Mouse (Mus musculus) ES-E14 (cell line): ENCODE results near the gene Tmed9. TPM values are rescaled to one million over a fixed set of nuclear protein-coding genes. Genes with fewer than 3 reads are reported as not detected.

Experiments
- DNase-seq: peaks from one replicate; pipeline ENCODE4 v3.0.0-alpha.2; 2013; ENCODE audit warnings: low read depth, low spot score
- H3K27ac ChIP-seq: 2 replicates; pipeline ENCODE4 v1.5.1; 2012; ENCODE audit warnings: low read depth, mild to moderate bottlenecking, low read length, moderate library complexity, mixed read lengths; ENCODE audit not compliant: poor library complexity, insufficient read depth, severe bottlenecking
- H3K36me3 ChIP-seq: 2 replicates; pipeline ENCODE4 v1.6.1; 2012; ENCODE audit warnings: mild to moderate bottlenecking, low read length, moderate library complexity, mixed read lengths; ENCODE audit not compliant: control insufficient read depth, poor library complexity, insufficient read depth, severe bottlenecking
- H3K4me1 ChIP-seq, 2 experiments: fragments of 150-350 bp in 1 of 2; sonication (generic) in 1 of 2; 2 replicates each; pipeline ENCODE4 v1.6.1; 2012; ENCODE audit warnings: low read length in 2 of 2, mild to moderate bottlenecking in 1 of 2, mixed read lengths in 1 of 2; ENCODE audit not compliant: control insufficient read depth in 2 of 2, insufficient read depth in 2 of 2, poor library complexity in 1 of 2
- H3K4me3 ChIP-seq, 2 experiments: fragments of 150-350 bp in 1 of 2; sonication (generic) in 1 of 2; 2 replicates each; pipeline ENCODE4 v1.5.1; 2012; ENCODE audit warnings: low read length in 2 of 2, low read depth in 1 of 2, mild to moderate bottlenecking in 1 of 2, mixed read lengths in 1 of 2; ENCODE audit not compliant: insufficient read depth in 1 of 2, poor library complexity in 1 of 2, severe bottlenecking in 1 of 2
- H3K9ac ChIP-seq: 2 replicates; pipeline ENCODE4 v1.6.1; 2012; ENCODE audit warnings: low read depth, mild to moderate bottlenecking, low read length, mixed read lengths; ENCODE audit not compliant: poor library complexity, insufficient read depth, severe bottlenecking
- H3K9me3 ChIP-seq: fragments of 150-350 bp; sonication (generic); 2 replicates; pipeline ENCODE4 v1.6.1; 2012; ENCODE audit warnings: low read depth, mild to moderate bottlenecking, low read length; ENCODE audit not compliant: control insufficient read depth, insufficient read depth
- CHD2 ChIP-seq: IDR thresholded peaks from 2 replicates; pipeline ENCODE4 v1.6.1; 2014; ENCODE audit warnings: mild to moderate bottlenecking, low read depth, low read length, inconsistent platforms
- HCFC1 ChIP-seq: IDR thresholded peaks from 2 replicates; pipeline ENCODE4 v1.6.1; 2012; ENCODE audit warnings: low read length, inconsistent platforms, borderline replicate concordance; ENCODE audit not compliant: insufficient read depth
- MAFK ChIP-seq: IDR thresholded peaks from 2 replicates; pipeline ENCODE4 v1.6.1; 2014; ENCODE audit warnings: mild to moderate bottlenecking, low read depth, low read length, inconsistent platforms; ENCODE audit not compliant: insufficient read depth
- ZC3H11A ChIP-seq: IDR thresholded peaks from 2 replicates; pipeline ENCODE4 v1.6.1; 2012; ENCODE audit warnings: low read depth, mild to moderate bottlenecking, inconsistent platforms, low read length, borderline replicate concordance
- ZNF384 ChIP-seq: IDR thresholded peaks from 2 replicates; pipeline ENCODE4 v1.6.1; 2012; ENCODE audit warnings: low read depth, low read length, inconsistent platforms
- in situ Hi-C, 2 experiments: fragments of 600-800 bp; cut with MboI; formaldehyde crosslinking; loops; one replicate each; pipeline ENCODE4 v1.15.1; 2025; ENCODE audit warnings: low sequenced_read_pairs in 2 of 2, inconsistent platforms in 1 of 2; ENCODE audit not compliant: unreplicated experiment in 2 of 2
- total RNA-seq: library from RNA; depleted of rRNA; stranded (reverse); fragments of 300-350 nt; gene quantifications from 2 replicates; pipeline ENCODE4 v1.2.3, GENCODE M21; 2012; rRNA removed

Tmed9 gene
- 363 and 460 TPM in 2 replicates for total RNA-seq

DNA sequence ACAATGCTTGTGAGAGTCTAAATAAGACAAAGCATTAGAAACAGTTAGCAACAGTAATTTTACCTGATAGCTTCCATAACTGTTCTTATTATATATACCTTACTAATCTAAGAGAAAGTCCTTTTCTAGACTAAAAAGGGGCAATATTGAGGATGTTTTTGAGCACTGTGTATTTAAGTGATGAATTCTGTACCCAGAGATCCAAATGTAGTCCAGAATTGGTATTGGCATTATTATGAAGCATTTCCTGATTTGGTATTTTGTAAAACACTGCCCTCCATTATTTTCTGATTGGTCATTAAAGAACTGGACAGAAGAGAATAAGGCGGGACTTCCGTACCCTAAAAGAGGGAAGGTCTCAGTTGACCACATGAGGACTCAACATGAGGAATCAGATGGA lies at the start of gene Tmed9:
TSS of gene Tmed9 (plus strand) at position 301 of the 400 bp plus-strand sequence.
- H3K4me3 ChIP-seq = no peak within 1 kb of the TSS
- DNase-seq = no peak
- 0 out of 2 replicates have a peak, but pooled peaks cover 3% of the 10 kb centered on the region for H3K36me3 ChIP-seq
- no peak within 1 kb of the TSS for H3K27ac ChIP-seq
- H3K9ac ChIP-seq = no peak within 1 kb of the TSS
- H3K9me3 ChIP-seq = peaks cover 2% of the 10 kb centered on the region; the same call in 1 of the 2 replicates
- TF ChIP-seq ZNF384 (no peak), CHD2 (no peak), HCFC1 (no peak), MAFK (no peak), ZC3H11A (no peak)
- in situ Hi-C loops = no loop called here
- peaks cover 0 to 5% of the 10 kb centered on the region in 2 experiments; a peak in 1 of 4 replicates for H3K4me1 ChIP-seq

DNA sequence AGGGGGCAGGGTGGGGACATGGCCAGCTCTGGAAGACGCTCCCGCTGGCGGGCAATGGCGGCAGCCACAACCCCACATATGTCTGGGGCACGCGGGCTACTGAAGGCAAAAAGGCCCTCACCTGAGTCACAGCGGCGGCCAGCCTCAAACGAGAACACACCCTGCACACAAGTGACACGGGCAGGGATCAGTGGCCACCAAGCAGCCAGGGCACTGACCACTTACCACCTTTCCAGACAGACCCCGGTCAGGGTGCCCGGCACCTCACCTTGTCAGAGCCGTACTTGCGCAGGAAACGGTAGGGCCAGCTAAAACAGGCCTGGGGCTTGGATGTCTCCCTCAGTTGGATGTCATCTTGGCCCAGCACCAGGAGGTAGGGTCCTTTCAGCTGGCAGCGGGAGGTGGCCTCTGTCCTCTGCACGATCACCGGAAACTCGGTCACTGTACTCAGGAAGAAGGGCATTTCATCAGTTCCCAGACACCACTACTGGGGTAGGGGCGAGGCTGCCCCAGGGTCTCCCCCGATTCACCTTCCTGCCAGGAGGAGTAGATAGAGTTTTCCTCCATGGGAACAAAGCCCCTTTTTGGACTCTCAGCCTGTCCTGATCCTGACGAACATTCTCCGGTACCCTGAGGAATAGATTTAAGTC lies 49.5 kb upstream of the Tmed9 start:
- peaks cover 4 to 5% of the 10 kb centered on the region in 2 experiments; a peak in 2 of 4 replicates for H3K4me1 ChIP-seq
- H3K9ac ChIP-seq = peak overlapping the region; percentile 5; the same call in 1 of the 2 replicates
- no peaks in the 10 kb centered on the region for H3K9me3 ChIP-seq
- peak overlapping the region; percentile 31 to 57; a peak in 3 of 4 replicates for H3K4me3 ChIP-seq
- in situ Hi-C loops = no loop called here
- TF ChIP-seq ZC3H11A (no peak), HCFC1 (no peak)
- no peak for DNase-seq
- no peaks in the 10 kb centered on the region for H3K36me3 ChIP-seq
- H3K27ac ChIP-seq = no peak overlapping the region

DNA sequence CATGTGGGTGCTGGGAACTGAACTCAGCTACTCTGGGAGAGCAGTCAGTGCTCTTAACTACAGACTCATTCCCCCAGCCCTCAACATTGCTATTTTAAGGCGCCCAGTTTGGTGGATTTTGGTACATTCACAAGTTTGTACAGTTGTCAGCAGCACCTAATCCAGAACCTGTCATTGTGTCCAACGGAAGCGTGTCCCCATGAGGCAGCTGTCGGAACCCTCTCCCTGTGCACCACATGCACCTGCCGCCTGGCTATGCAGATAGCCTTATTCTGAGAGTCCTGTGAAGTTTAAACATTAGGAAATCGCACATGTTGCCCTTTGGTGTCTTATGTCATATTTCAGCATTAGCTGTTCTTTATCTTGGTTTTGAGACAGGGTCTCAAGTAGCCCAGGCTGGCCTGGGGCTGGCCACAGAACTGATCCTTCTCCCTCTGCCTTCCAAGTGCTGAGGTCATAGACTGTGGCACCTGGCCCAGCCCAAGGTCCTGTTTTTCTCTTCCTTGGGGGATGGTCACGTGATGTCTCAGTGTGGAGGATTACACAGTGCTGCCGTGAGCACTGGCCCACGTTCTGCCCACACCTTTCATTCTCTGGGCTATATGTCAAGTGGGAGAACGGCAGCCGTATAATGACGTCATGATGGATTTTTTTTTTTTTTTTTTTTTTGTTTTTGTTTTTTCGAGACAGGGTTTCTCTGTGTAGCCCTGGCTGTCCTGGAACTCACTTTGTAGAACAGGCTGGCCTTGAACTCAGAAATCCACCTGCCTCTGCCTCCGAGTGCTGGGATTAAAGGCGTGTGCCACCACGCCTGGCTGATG lies 47.6 kb upstream of the Tmed9 start:
- Histone ChIP-seq H3K4me3 (no peak overlapping the region), H3K9ac (no peak overlapping the region), H3K9me3 (no peaks in the 10 kb centered on the region), H3K4me1 (peaks cover 4 to 5% of the 10 kb centered on the region in 2 experiments; a peak in 2 of 4 replicates), H3K36me3 (peaks cover 15% of the 10 kb centered on the region), H3K27ac (no peak overlapping the region)
- no peak for TF ChIP-seq MAFK
- TF ChIP-seq ZNF384 = peak; percentile 65; the same call in 1 of the 2 replicates
- TF ChIP-seq ZC3H11A = no peak
- in situ Hi-C loops = no loop called here
- DNase-seq = no peak

DNA sequence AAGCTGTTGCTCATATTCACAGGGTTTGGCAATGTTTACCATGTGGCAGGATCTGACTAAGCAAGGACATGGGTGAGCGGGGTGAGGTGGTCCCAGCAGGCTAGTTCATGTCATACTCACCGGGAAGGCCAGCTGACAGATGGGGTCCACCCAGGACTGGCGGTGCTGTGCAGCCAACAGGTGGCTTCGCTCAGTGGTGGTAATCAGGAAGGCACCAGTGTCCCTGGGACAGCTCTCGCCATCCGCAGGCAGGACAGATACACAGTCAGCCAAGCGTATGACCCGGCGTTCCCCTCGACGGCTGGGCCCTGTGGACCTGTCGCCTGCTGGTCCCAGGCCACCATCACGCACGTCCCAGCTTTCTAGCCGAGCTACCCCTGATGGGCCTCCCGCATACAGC lies 46.3 kb upstream of the Tmed9 start:
- H3K9me3 ChIP-seq = no peaks in the 10 kb centered on the region
- TF ChIP-seq MAFK = no peak
- TF ChIP-seq ZC3H11A = no peak
- TF ChIP-seq ZNF384 = no peak
- H3K9ac ChIP-seq = no peak overlapping the region; the same call in 1 of the 2 replicates
- in situ Hi-C loops = no loop called here
- H3K27ac ChIP-seq = no peak overlapping the region
- no peak for DNase-seq
- H3K4me3 ChIP-seq = peak overlapping the region in 1 of 2 experiments; percentile 5; a peak in 1 of 4 replicates
- peaks cover 4 to 5% of the 10 kb centered on the region in 2 experiments; a peak in 2 of 4 replicates for H3K4me1 ChIP-seq
- peaks cover 28% of the 10 kb centered on the region for H3K36me3 ChIP-seq
